Comparison of ENCODE assay signal across 8 mouse cellular contexts in the genomic region with DNA sequence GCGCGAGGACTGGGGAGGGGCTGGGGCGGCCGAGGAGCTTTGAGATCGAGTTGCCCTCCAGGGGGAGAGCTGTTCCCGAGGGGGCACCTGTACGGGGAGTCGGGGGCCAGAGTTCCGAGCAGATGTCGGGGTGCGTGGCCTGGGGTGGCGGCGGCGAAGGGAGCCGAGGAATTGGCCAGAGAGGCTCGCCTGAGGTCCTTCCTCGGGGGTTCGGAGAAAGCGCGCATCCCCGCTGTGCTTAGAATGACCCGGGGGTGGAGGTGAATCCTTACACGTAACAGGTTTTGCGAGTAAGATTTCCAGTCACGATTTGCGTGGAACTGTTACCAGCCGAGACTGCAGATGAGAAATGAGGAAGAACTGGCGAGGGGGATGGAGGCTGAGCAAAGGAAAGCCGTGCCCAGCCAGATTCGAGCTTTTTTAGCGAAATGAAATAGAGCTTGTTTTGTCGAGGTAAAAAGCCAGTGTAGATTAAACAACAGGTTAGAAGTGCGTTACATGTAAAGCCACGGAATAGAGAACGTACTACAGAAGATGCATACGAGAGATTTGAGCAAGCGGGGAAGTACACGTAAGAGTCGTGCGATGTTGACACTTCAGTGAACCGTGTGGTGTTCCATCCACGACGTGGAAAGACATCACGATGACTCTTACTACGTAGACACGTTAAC. TPM values are rescaled to one million over a fixed set of nuclear protein-coding genes. Genes with fewer than 3 reads are reported as not detected.
DNase-seq lines count a peak whose midpoint lies in the region; ATAC-seq and TF ChIP-seq lines count a peak whose summit lies in the region.

No protein-coding gene starts in this region.

- no peaks in the 10 kb centered on the region for H3K9me3 ChIP-seq in forebrain, postnatal 0 days (ENCODE audit: low read length)
- no peaks in the 10 kb centered on the region for H3K9me3 ChIP-seq in intestine, embryonic 15.5 days
- peaks cover 5% of the 10 kb centered on the region; the same call in 1 of the 2 replicates for H3K9me3 ChIP-seq in limb, embryonic 15.5 days
- no peaks in the 10 kb centered on the region for H3K9me3 ChIP-seq in midbrain, postnatal 0 days (ENCODE audit: low read length)

- H3K27ac ChIP-seq in liver, adult 2 months (replicated peaks; ENCODE audit: insufficient read depth, low read depth, low read length) = peak overlapping the region; percentile 49
- peak overlapping the region; percentile 92 for H3K27ac ChIP-seq in forebrain, postnatal 0 days (ENCODE audit: low read depth, low read length)
- H3K27ac ChIP-seq in intestine, embryonic 15.5 days = peak overlapping the region; percentile 82
- peak overlapping the region; percentile 95 for H3K27ac ChIP-seq in limb, embryonic 15.5 days
- H3K27ac ChIP-seq in midbrain, postnatal 0 days (ENCODE audit: low read depth, low read length) = peak overlapping the region; percentile 89

- no peak for TF ChIP-seq CTCF in liver, adult 2 months (IDR thresholded peaks at IDR 0.05; ENCODE audit: low read depth, low read length)
- no peak for TF ChIP-seq CTCF in forebrain, postnatal 0 days (IDR thresholded peaks at IDR 0.05; ENCODE audit: low read depth)
- no peak for TF ChIP-seq CTCF in midbrain, postnatal 0 days (IDR thresholded peaks at IDR 0.05)

- peak overlapping the region; percentile 96 for H3K9ac ChIP-seq in liver, adult 2 months (ENCODE audit: low read depth, low read length)
- peak overlapping the region; percentile 94 for H3K9ac ChIP-seq in forebrain, postnatal 0 days
- H3K9ac ChIP-seq in intestine, embryonic 15.5 days = peak overlapping the region; percentile 97
- H3K9ac ChIP-seq in limb, embryonic 15.5 days = peak overlapping the region; percentile 99
- peak overlapping the region; percentile 96 for H3K9ac ChIP-seq in midbrain, postnatal 0 days (replicated peaks; ENCODE audit: low read length, poor library complexity, severe bottlenecking)

- H3K4me3 ChIP-seq in liver, adult 2 months (ENCODE audit: insufficient read depth, low read depth, low read length) = peak overlapping the region; percentile 94
- peak overlapping the region; percentile 100 for H3K4me3 ChIP-seq in forebrain, postnatal 0 days (ENCODE audit: low read depth, low read length)
- H3K4me3 ChIP-seq in intestine, embryonic 15.5 days (replicated peaks) = peak overlapping the region; percentile 96
- peak overlapping the region; percentile 97 for H3K4me3 ChIP-seq in limb, embryonic 15.5 days
- H3K4me3 ChIP-seq in midbrain, postnatal 0 days (ENCODE audit: low read depth, low read length) = peak overlapping the region; percentile 90

- DNase-seq in liver, adult 2 months (ENCODE audit: extremely low read depth, low read depth, low spot score) = peak; percentile 60
- DNase-seq in liver = no peak
- peak; percentile 36 for DNase-seq in adrenal gland, postnatal 14 days
- DNase-seq in forebrain, postnatal 0 days = peak; percentile 77
- DNase-seq in midbrain, postnatal 0 days (ENCODE audit: low spot score) = peak; percentile 66
- DNase-seq in ovary, postnatal 10 days (ENCODE audit: low spot score) = no peak

- H3K27me3 ChIP-seq in liver, adult 2 months (ENCODE audit: control insufficient read depth, insufficient read depth, low read length) = no peaks in the 10 kb centered on the region
- no peaks in the 10 kb centered on the region for H3K27me3 ChIP-seq in forebrain, postnatal 0 days (ENCODE audit: insufficient read depth, low read length)
- no peaks in the 10 kb centered on the region for H3K27me3 ChIP-seq in intestine, embryonic 15.5 days (replicated peaks)
- no peaks in the 10 kb centered on the region for H3K27me3 ChIP-seq in limb, embryonic 15.5 days
- H3K27me3 ChIP-seq in midbrain, postnatal 0 days (ENCODE audit: insufficient read depth, low read length) = no peaks in the 10 kb centered on the region

- H3K4me1 ChIP-seq in liver, adult 2 months (ENCODE audit: control insufficient read depth, insufficient read depth, low read length) = peaks cover 2% of the 10 kb centered on the region; the same call in 1 of the 2 replicates
- peaks cover 2% of the 10 kb centered on the region; the same call in 1 of the 2 replicates for H3K4me1 ChIP-seq in forebrain, postnatal 0 days (ENCODE audit: insufficient read depth)
- no peaks in the 10 kb centered on the region for H3K4me1 ChIP-seq in intestine, embryonic 15.5 days (replicated peaks)
- H3K4me1 ChIP-seq in limb, embryonic 15.5 days = 0 out of 2 replicates have a peak, but pooled peaks cover 3% of the 10 kb centered on the region
- H3K4me1 ChIP-seq in midbrain, postnatal 0 days (ENCODE audit: insufficient read depth, low read length) = 0 out of 2 replicates have a peak, but pooled peaks cover 2% of the 10 kb centered on the region

- peaks cover 3% of the 10 kb centered on the region; the same call in 1 of the 2 replicates for H3K79me2 ChIP-seq in liver, adult 2 months (ENCODE audit: control insufficient read depth, insufficient read depth, low read length)

- peak overlapping the region; percentile 60 for H3K4me2 ChIP-seq in forebrain, postnatal 0 days (ENCODE audit: low read depth)
- peak overlapping the region; percentile 71 for H3K4me2 ChIP-seq in intestine, embryonic 15.5 days (replicated peaks)
- peak overlapping the region; percentile 56 for H3K4me2 ChIP-seq in limb, embryonic 15.5 days
- H3K4me2 ChIP-seq in midbrain, postnatal 0 days (ENCODE audit: low read depth, low read length, poor library complexity, severe bottlenecking) = peak overlapping the region; percentile 59

- under 1% methylated on average over 46 of the region's 46 CpGs for WGBS in liver, adult 2 months
- WGBS in forebrain, postnatal 0 days = under 1% methylated on average over 44 of the region's 46 CpGs
- WGBS in intestine, embryonic 15.5 days = under 1% methylated on average over 45 of the region's 46 CpGs
- under 1% methylated on average over 46 of the region's 46 CpGs for WGBS in limb, embryonic 15.5 days
- WGBS in midbrain, postnatal 0 days = under 1% methylated on average over 45 of the region's 46 CpGs

- peak; percentile 34 for ATAC-seq in forebrain, postnatal 0 days
- ATAC-seq in intestine, embryonic 15.5 days = peak; percentile 64
- no peak for ATAC-seq in limb, embryonic 15.5 days (ENCODE audit: insufficient number of reproducible peaks, low FRiP score, low TSS enrichment, low read depth)
- ATAC-seq in midbrain, postnatal 0 days (ENCODE audit: low FRiP score) = 0 out of 2 replicates have a peak, but pooled peaks have one; percentile 10

- TF ChIP-seq POLR2A in liver, adult 2 months (IDR thresholded peaks at IDR 0.05; ENCODE audit: extremely low read depth, insufficient read depth, low read length) = no peak

- peaks cover 13% of the 10 kb centered on the region for H3K36me3 ChIP-seq in liver, adult 2 months (ENCODE audit: control insufficient read depth, insufficient read depth, low read length)
- peaks cover 11% of the 10 kb centered on the region for H3K36me3 ChIP-seq in forebrain, postnatal 0 days (ENCODE audit: insufficient read depth)
- 0 out of 2 replicates have a peak, but pooled peaks cover 7% of the 10 kb centered on the region for H3K36me3 ChIP-seq in intestine, embryonic 15.5 days
- peaks cover 13% of the 10 kb centered on the region for H3K36me3 ChIP-seq in limb, embryonic 15.5 days
- H3K36me3 ChIP-seq in midbrain, postnatal 0 days (ENCODE audit: insufficient read depth, low read length) = peaks cover 4% of the 10 kb centered on the region; the same call in 1 of the 2 replicates

RNA-seq across cellular contexts. Expression of gene Vamp4, which starts 0.8 kb away (rescaled TPM):
- total RNA-seq in liver, adult 2 months (2014; rRNA removed) = 12.5 and 14.6 TPM in 2 replicates
- 4.5 and 4.8 TPM in 2 replicates for polyA plus RNA-seq in liver, adult 2 months (2012; rRNA removed)
- 30.9 and 36.7 TPM in 2 replicates for total RNA-seq in adrenal gland, postnatal 14 days (2021)
- total RNA-seq in forebrain, postnatal 0 days (2014; rRNA removed) = 34.9 and 40.0 TPM in 2 replicates
- 64.0 and 79.1 TPM in 2 replicates for polyA plus RNA-seq in forebrain, postnatal 0 days (2015; fragmentation: Nextera tagmentation; extraction: Ambion mirVana)
- 45.1 and 53.4 TPM in 2 replicates for polyA plus RNA-seq in intestine, embryonic 15.5 days (2015; fragmentation: Nextera tagmentation; extraction: Ambion mirVana)
- polyA plus RNA-seq in limb, embryonic 15.5 days (2015; fragmentation: Nextera tagmentation; extraction: Ambion mirVana) = 82.5 and 84.5 TPM in 2 replicates
- total RNA-seq in midbrain, postnatal 0 days (2014; rRNA removed) = 25.5 and 29.2 TPM in 2 replicates
- 69.0 and 74.7 TPM in 2 replicates for polyA plus RNA-seq in midbrain, postnatal 0 days (2015; fragmentation: Nextera tagmentation; extraction: Ambion mirVana)

RNA-seq across cellular contexts. Expression of gene Mettl13, which starts 22.7 kb away (rescaled TPM):
- 3.0 and 4.4 TPM in 2 replicates for total RNA-seq in liver, adult 2 months (2014; rRNA removed)
- 4.6 and 8.6 TPM in 2 replicates for polyA plus RNA-seq in liver, adult 2 months (2012; rRNA removed)
- 16.8 and 17.3 TPM in 2 replicates for total RNA-seq in adrenal gland, postnatal 14 days (2021)
- 12.7 and 17.0 TPM in 2 replicates for total RNA-seq in forebrain, postnatal 0 days (2014; rRNA removed)
- polyA plus RNA-seq in forebrain, postnatal 0 days (2015; fragmentation: Nextera tagmentation; extraction: Ambion mirVana) = 12.0 and 15.2 TPM in 2 replicates
- 21.1 and 22.0 TPM in 2 replicates for polyA plus RNA-seq in intestine, embryonic 15.5 days (2015; fragmentation: Nextera tagmentation; extraction: Ambion mirVana)
- polyA plus RNA-seq in limb, embryonic 15.5 days (2015; fragmentation: Nextera tagmentation; extraction: Ambion mirVana) = 23.0 and 25.6 TPM in 2 replicates
- total RNA-seq in midbrain, postnatal 0 days (2014; rRNA removed) = 10.9 and 11.8 TPM in 2 replicates
- 12.1 and 12.2 TPM in 2 replicates for polyA plus RNA-seq in midbrain, postnatal 0 days (2015; fragmentation: Nextera tagmentation; extraction: Ambion mirVana)

Comparison
In these comparisons a context has a peak if more than half of its experiments do, and no peak if none do; other contexts are left out.
1. DNase-seq: peak in liver, adult 2 months (single experiment), adrenal gland, postnatal 14 days (single experiment), forebrain, postnatal 0 days (single experiment) and midbrain, postnatal 0 days (single experiment); none in liver (single experiment) and ovary, postnatal 10 days (single experiment).
2. Peak in every context shown above with its lines, with median percentiles within 50 percentile points of each other: H3K27ac ChIP-seq, H3K4me3 ChIP-seq, H3K9ac ChIP-seq and H3K4me2 ChIP-seq.